Mouse (Mus musculus) stomach, embryonic 16.5 days (tissue): ENCODE measurements around the gene Neurl1a. TPM values are rescaled to one million over a fixed set of nuclear protein-coding genes. Genes with fewer than 3 reads are reported as not detected.

Experiments
- ATAC-seq: fragments of 200-750 bp; cut with Nextera tagmentation; 2 replicates; pipeline ENCODE4 v1.8.0; 2017; ENCODE audit warnings: moderate number of reproducible peaks, moderate TSS enrichment; ENCODE audit not compliant: insufficient read depth, low FRiP score
- H3K27ac ChIP-seq: fragments of 300-500 bp; sonication (generic); 2 replicates; pipeline ENCODE4 v1.5.1; 2014; ENCODE audit warnings: low read length
- H3K27me3 ChIP-seq: fragments of 300-500 bp; sonication (generic); 2 replicates; pipeline ENCODE4 v1.6.1; 2014; ENCODE audit warnings: low read length, control low read depth, mixed read lengths; ENCODE audit not compliant: control insufficient read depth, insufficient read depth
- H3K36me3 ChIP-seq: fragments of 300-500 bp; sonication (generic); 2 replicates; pipeline ENCODE4 v1.6.1; 2014; ENCODE audit warnings: low read length; ENCODE audit not compliant: control insufficient read depth, insufficient read depth
- H3K4me1 ChIP-seq: fragments of 300-500 bp; sonication (generic); 2 replicates; pipeline ENCODE4 v1.6.1; 2014; ENCODE audit warnings: low read length, control low read depth, mixed read lengths; ENCODE audit not compliant: control insufficient read depth, insufficient read depth
- H3K4me2 ChIP-seq: fragments of 300-500 bp; sonication (generic); 2 replicates; pipeline ENCODE4 v1.6.1; 2014; ENCODE audit warnings: low read depth, low read length, mixed read lengths
- H3K4me3 ChIP-seq: fragments of 300-500 bp; sonication (generic); replicated peaks from 2 replicates; pipeline ENCODE4 v1.5.1; 2014; ENCODE audit warnings: mild to moderate bottlenecking, low read length
- H3K9ac ChIP-seq: fragments of 300-500 bp; sonication (generic); 2 replicates; pipeline ENCODE4 v1.6.1; 2014; ENCODE audit warnings: low read length
- H3K9me3 ChIP-seq: fragments of 300-500 bp; sonication (generic); replicated peaks from 2 replicates; pipeline ENCODE4 v1.6.1; 2016; ENCODE audit warnings: low read length, control low read depth; ENCODE audit not compliant: control insufficient read depth
- WGBS: fragments of 180-500 bp; shearing (Covaris S2); extraction: QIAGEN DNeasy Blood & Tissue Kit; methylation state at CpG from one replicate; pipeline ENCODE4 v1.1.7; 2014; 5-methylcytosine and 5-hydroxymethylcytosine counted together
- polyA plus RNA-seq: library from polyadenylated mRNA; unstranded; fragments of >200 nt; fragmentation: Nextera tagmentation; extraction: Ambion mirVana; gene quantifications from 2 replicates; pipeline ENCODE4 v1.2.1, GENCODE M21; 2015

Neurl1a gene
- polyA plus RNA-seq, 1 experiment from 2014 or later, result 6.8 TPM

- Histone ChIP-seq H3K4me2 (no peak overlapping the region), H3K4me1 (peaks cover 11% of the 10 kb centered on the region; the same call in 1 of the 2 replicates), H3K27ac (no peak overlapping the region), H3K9me3 (no peaks in the 10 kb centered on the region), H3K36me3 (no peaks in the 10 kb centered on the region), H3K4me3 (no peak overlapping the region), H3K27me3 (no peaks in the 10 kb centered on the region), H3K9ac (no peak overlapping the region)
- ATAC-seq, result no peak
- 84% methylated on average over 5 of the region's 5 CpGs for WGBS
These were observed 47.2 kb downstream of the Neurl1a start for GRCm38 (mm10) chr19:47225791-47226190.

GRCm38 (mm10) chr19:47228725-47229252, 50.2 kb downstream of the Neurl1a start:
- ATAC-seq, result peak; percentile 87
- no peaks in the 10 kb centered on the region for H3K27me3 ChIP-seq
- WGBS, result 2% methylated on average over 16 of the region's 17 CpGs
- H3K9ac ChIP-seq, result peak overlapping the region; percentile 60
- H3K9me3 ChIP-seq, result no peaks in the 10 kb centered on the region
- H3K27ac ChIP-seq, result peak overlapping the region; percentile 68
- H3K4me3 ChIP-seq, result peak overlapping the region; percentile 42
- H3K4me2 ChIP-seq, result peak overlapping the region; percentile 59
- no peaks in the 10 kb centered on the region for H3K36me3 ChIP-seq
- peaks cover 11% of the 10 kb centered on the region; the same call in 1 of the 2 replicates for H3K4me1 ChIP-seq

GRCm38 (mm10) chr19:47229461-47229860, 50.8 kb downstream of the Neurl1a start:
- no peaks in the 10 kb centered on the region for H3K9me3 ChIP-seq
- H3K4me3 ChIP-seq, result peak overlapping the region; percentile 42
- H3K4me2 ChIP-seq, result peak overlapping the region; percentile 59
- H3K9ac ChIP-seq, result peak overlapping the region; percentile 60
- peaks cover 11% of the 10 kb centered on the region; the same call in 1 of the 2 replicates for H3K4me1 ChIP-seq
- H3K27me3 ChIP-seq, result no peaks in the 10 kb centered on the region
- 56% methylated on average over 5 of the region's 5 CpGs for WGBS
- no peaks in the 10 kb centered on the region for H3K36me3 ChIP-seq
- ATAC-seq, result no peak
- H3K27ac ChIP-seq, result no peak overlapping the region

- no peak for ATAC-seq
- Histone ChIP-seq H3K27me3 (no peaks in the 10 kb centered on the region), H3K4me2 (no peak overlapping the region), H3K36me3 (no peaks in the 10 kb centered on the region), H3K4me1 (peaks cover 11% of the 10 kb centered on the region; the same call in 1 of the 2 replicates), H3K9ac (no peak overlapping the region), H3K9me3 (no peaks in the 10 kb centered on the region), H3K27ac (no peak overlapping the region), H3K4me3 (no peak overlapping the region)
- WGBS, result 86% methylated on average over 7 of the region's 7 CpGs
These were observed 51.5 kb downstream of the Neurl1a start for GRCm38 (mm10) chr19:47230082-47230481.

- no peak for ATAC-seq
- Histone ChIP-seq H3K4me2 (no peak overlapping the region), H3K4me3 (no peak overlapping the region), H3K9ac (no peak overlapping the region), H3K4me1 (peaks cover 11% of the 10 kb centered on the region; the same call in 1 of the 2 replicates), H3K9me3 (no peaks in the 10 kb centered on the region), H3K27ac (no peak overlapping the region), H3K36me3 (no peaks in the 10 kb centered on the region), H3K27me3 (no peaks in the 10 kb centered on the region)
- 89% methylated on average over 8 of the region's 8 CpGs for WGBS
These were observed 52.1 kb downstream of the Neurl1a start for GRCm38 (mm10) chr19:47230682-47231081.

- H3K4me1 ChIP-seq, result peaks cover 11% of the 10 kb centered on the region; the same call in 1 of the 2 replicates
- H3K4me2 ChIP-seq, result no peak overlapping the region
- H3K36me3 ChIP-seq, result no peaks in the 10 kb centered on the region
- no peak overlapping the region for H3K9ac ChIP-seq
- WGBS, result 83% methylated on average over 6 of the region's 6 CpGs
- H3K9me3 ChIP-seq, result no peaks in the 10 kb centered on the region
- no peak overlapping the region for H3K27ac ChIP-seq
- no peaks in the 10 kb centered on the region for H3K27me3 ChIP-seq
- H3K4me3 ChIP-seq, result no peak overlapping the region
- ATAC-seq, result no peak
These were observed 52.8 kb downstream of the Neurl1a start for GRCm38 (mm10) chr19:47231389-47231788.

- Histone ChIP-seq H3K27me3 (no peaks in the 10 kb centered on the region), H3K9ac (no peak overlapping the region), H3K9me3 (no peaks in the 10 kb centered on the region), H3K4me1 (peaks cover 11% of the 10 kb centered on the region; the same call in 1 of the 2 replicates), H3K27ac (no peak overlapping the region), H3K4me2 (no peak overlapping the region), H3K36me3 (no peaks in the 10 kb centered on the region), H3K4me3 (no peak overlapping the region)
- WGBS, result 86% methylated on average over 5 of the region's 5 CpGs
- ATAC-seq, result no peak
These were observed 53.7 kb downstream of the Neurl1a start for GRCm38 (mm10) chr19:47232077-47232865.

- Histone ChIP-seq H3K4me2 (no peak overlapping the region), H3K36me3 (no peaks in the 10 kb centered on the region), H3K9me3 (no peaks in the 10 kb centered on the region), H3K27ac (no peak overlapping the region), H3K4me1 (peaks cover 10% of the 10 kb centered on the region; the same call in 1 of the 2 replicates), H3K9ac (no peak overlapping the region), H3K4me3 (no peak overlapping the region), H3K27me3 (no peaks in the 10 kb centered on the region)
- 81% methylated on average over 3 of the region's 3 CpGs for WGBS
- no peak for ATAC-seq
These were observed 54.5 kb downstream of the Neurl1a start for GRCm38 (mm10) chr19:47233087-47233486.

GRCm38 (mm10) chr19:47240076-47240475, 61.5 kb downstream of the Neurl1a start:
- Histone ChIP-seq H3K9me3 (no peaks in the 10 kb centered on the region), H3K9ac (no peak overlapping the region), H3K27me3 (no peaks in the 10 kb centered on the region), H3K4me2 (peak overlapping the region; percentile 35), H3K4me3 (peak overlapping the region; percentile 3), H3K36me3 (no peaks in the 10 kb centered on the region), H3K27ac (no peak overlapping the region), H3K4me1 (peaks cover 4% of the 10 kb centered on the region; the same call in 1 of the 2 replicates)
- WGBS, result 36% methylated on average over 12 of the region's 12 CpGs
- ATAC-seq, result no peak
